11 mouse cellular contexts compared by ENCODE assay signal in genomic region chr12:36721223-36721622, GRCm38 (mm10).
DNase-seq lines count a peak whose midpoint lies in the region; ATAC-seq and TF ChIP-seq lines count a peak whose summit lies in the region.
"Had no signal": no experiment of that assay in that cellular context is flagged by ENCODE, and none has a peak within 500 bp of the region (broad histone marks: within the 10 kb centered on the region; RNA-seq: fewer than 3 reads in every experiment).

No protein-coding gene starts in this region.

- no peaks in the 10 kb centered on the region for H3K36me3 ChIP-seq in kidney, embryonic 16.5 days (ENCODE audit: insufficient read depth, low read length)
- H3K36me3 ChIP-seq in hindbrain, embryonic 13.5 days, result no peaks in the 10 kb centered on the region
- no peaks in the 10 kb centered on the region for H3K36me3 ChIP-seq in limb, embryonic 14.5 days (ENCODE audit: control insufficient read depth, insufficient read depth, low read length)
- H3K36me3 ChIP-seq: heart, embryonic 13.5 days had no signal

- H3K9ac ChIP-seq in kidney, embryonic 16.5 days (replicated peaks; ENCODE audit: low read length), result no peak overlapping the region
- no peak overlapping the region for H3K9ac ChIP-seq in hindbrain, embryonic 13.5 days
- no peak overlapping the region for H3K9ac ChIP-seq in limb, embryonic 14.5 days (ENCODE audit: low read depth, low read length, severe bottlenecking)
- H3K9ac ChIP-seq: heart, embryonic 13.5 days had no signal

- TF ChIP-seq POLR2A in limb, embryonic 14.5 days (IDR thresholded peaks at IDR 0.05; ENCODE audit: borderline replicate concordance, extremely low read depth, insufficient read depth, insufficient read length), result no peak

- 50% methylated on average over 6 of the region's 6 CpGs for WGBS in kidney, embryonic 16.5 days
- 35% methylated on average over 6 of the region's 6 CpGs for WGBS in hindbrain, embryonic 13.5 days
- WGBS in limb, embryonic 14.5 days, result 11% methylated on average over 6 of the region's 6 CpGs

- H3K9me3 ChIP-seq in kidney, embryonic 16.5 days (ENCODE audit: low read length), result no peaks in the 10 kb centered on the region
- H3K9me3 ChIP-seq in hindbrain, embryonic 13.5 days, result no peaks in the 10 kb centered on the region
- H3K9me3 ChIP-seq in limb, embryonic 14.5 days (ENCODE audit: control insufficient read depth, low read length), result no peaks in the 10 kb centered on the region
- H3K9me3 ChIP-seq: heart, embryonic 13.5 days had no signal

- H3K4me2 ChIP-seq in kidney, embryonic 16.5 days (replicated peaks; ENCODE audit: low read depth, low read length), result no peak overlapping the region
- H3K4me2 ChIP-seq in hindbrain, embryonic 13.5 days, result no peak overlapping the region
- H3K4me2 ChIP-seq in limb, embryonic 14.5 days (replicated peaks; ENCODE audit: low read depth, low read length, severe bottlenecking), result no peak overlapping the region
- H3K4me2 ChIP-seq: heart, embryonic 13.5 days had no signal

- ATAC-seq in kidney, embryonic 16.5 days (ENCODE audit: low FRiP score, low TSS enrichment), result no peak
- peak; percentile 49 for ATAC-seq in hindbrain, embryonic 13.5 days (ENCODE audit: low FRiP score)
- peak; percentile 88 for ATAC-seq in limb, embryonic 14.5 days (ENCODE audit: low FRiP score, low read depth)
- ATAC-seq: Patski had no signal

- peak; percentile 24 to 38 for DNase-seq in cerebellum, postnatal 10 days
- DNase-seq in cerebellum, adult 18-20 months, result no peak
- peak; percentile 31 for DNase-seq in kidney, adult 18-20 months
- DNase-seq in limb, embryonic 14.5 days (ENCODE audit: low spot score), result peak; percentile 78
- no peak for DNase-seq in right cerebral cortex, postnatal 36 days (ENCODE audit: low spot score in 2 of 2)
- DNase-seq in c-Kit-positive CD71-positive TER-119-positive erythroid progenitor cells, embryonic 14.5 days (ENCODE audit: low spot score), result no peak
- DNase-seq: right cerebral cortex, postnatal 14 days had no signal

- no peak overlapping the region for H3K4me3 ChIP-seq in kidney, embryonic 16.5 days (ENCODE audit: low read length)
- H3K4me3 ChIP-seq in hindbrain, embryonic 13.5 days, result no peak overlapping the region
- no peak overlapping the region for H3K4me3 ChIP-seq in limb, embryonic 14.5 days (replicated peaks; ENCODE audit: low read length)
- H3K4me3 ChIP-seq: heart, embryonic 13.5 days had no signal

- H3K27ac ChIP-seq in kidney, embryonic 16.5 days (ENCODE audit: low read length), result no peak overlapping the region
- H3K27ac ChIP-seq in hindbrain, embryonic 13.5 days, result no peak overlapping the region
- peak overlapping the region; percentile 69 for H3K27ac ChIP-seq in limb, embryonic 14.5 days (replicated peaks; ENCODE audit: low read depth, low read length)
- H3K27ac ChIP-seq: heart, embryonic 13.5 days had no signal

- H3K4me1 ChIP-seq in kidney, embryonic 16.5 days (ENCODE audit: insufficient read depth, low read length), result peaks cover 8% of the 10 kb centered on the region
- peaks cover 8% of the 10 kb centered on the region; the same call in 1 of the 2 replicates for H3K4me1 ChIP-seq in hindbrain, embryonic 13.5 days (replicated peaks)
- H3K4me1 ChIP-seq in limb, embryonic 14.5 days (ENCODE audit: control insufficient read depth, insufficient read depth, low read length), result peaks cover 36% of the 10 kb centered on the region

- no peaks in the 10 kb centered on the region for H3K27me3 ChIP-seq in kidney, embryonic 16.5 days (ENCODE audit: insufficient read depth, low read length)
- no peaks in the 10 kb centered on the region for H3K27me3 ChIP-seq in hindbrain, embryonic 13.5 days
- H3K27me3 ChIP-seq in limb, embryonic 14.5 days (ENCODE audit: control insufficient read depth, insufficient read depth, low read length), result no peaks in the 10 kb centered on the region
- H3K27me3 ChIP-seq: heart, embryonic 13.5 days had no signal

Comparison
In these comparisons a context has a peak if more than half of its experiments do, and no peak if none do; other contexts are left out.
1. DNase-seq: peak in cerebellum, postnatal 10 days (2 of 2), kidney, adult 18-20 months (single experiment) and limb, embryonic 14.5 days (single experiment); none in cerebellum, adult 18-20 months (0 of 2), right cerebral cortex, postnatal 36 days (0 of 2) and c-Kit-positive CD71-positive TER-119-positive erythroid progenitor cells, embryonic 14.5 days (single experiment).